23 mouse cellular contexts compared by ENCODE assay signal in genomic region chr13:11336958-11337357, GRCm38 (mm10).
"Had no signal": no experiment of that assay in that cellular context is flagged by ENCODE, and none has a peak within 500 bp of the region (broad histone marks: within the 10 kb centered on the region; RNA-seq: fewer than 3 reads in every experiment).

No protein-coding gene starts in this region.

- H3K27ac ChIP-seq: kidney, postnatal 0 days; layer of hippocampus, adult 2 months; limb, embryonic 12.5 days; limb, embryonic 15.5 days; liver, embryonic 14.5 days; macrophage; midbrain, embryonic 12.5 days; midbrain, embryonic 15.5 days; neural tube, embryonic 12.5 days; neural tube, embryonic 15.5 days; stomach, postnatal 0 days had no signal

- DNase-seq: kidney, postnatal 25 days; layer of hippocampus, adult 9-11 months; liver, postnatal 0 days; lung, embryonic 14.5 days; right cerebral cortex, adult 18-20 months; right cerebral cortex, postnatal 14 days; right cerebral cortex, postnatal 4 days; thymus, adult 2 months; thymus, postnatal 14 days; thymus, postnatal 4 days had no signal

- H3K4me1 ChIP-seq: midbrain, embryonic 12.5 days; neural tube, embryonic 12.5 days had no signal

- H3K9ac ChIP-seq: limb, embryonic 12.5 days; limb, embryonic 15.5 days; liver, embryonic 14.5 days; liver, postnatal 0 days; lung, embryonic 14.5 days; midbrain, embryonic 12.5 days; midbrain, embryonic 15.5 days; neural tube, embryonic 12.5 days; neural tube, embryonic 15.5 days had no signal

- H3K4me3 ChIP-seq: layer of hippocampus, adult 2 months; limb, embryonic 12.5 days; limb, embryonic 15.5 days; midbrain, embryonic 12.5 days; midbrain, embryonic 15.5 days; neural tube, embryonic 12.5 days; neural tube, embryonic 15.5 days had no signal

- H3K4me2 ChIP-seq: limb, embryonic 12.5 days; limb, embryonic 15.5 days; liver, embryonic 11.5 days; lung, embryonic 14.5 days; midbrain, embryonic 12.5 days; midbrain, embryonic 15.5 days; neural tube, embryonic 12.5 days; neural tube, embryonic 15.5 days had no signal

- ATAC-seq: liver, postnatal 0 days; lung, postnatal 0 days had no signal

- H3K27me3 ChIP-seq: limb, embryonic 12.5 days; limb, embryonic 15.5 days; midbrain, embryonic 12.5 days; midbrain, embryonic 15.5 days; neural tube, embryonic 12.5 days; neural tube, embryonic 15.5 days had no signal

- H3K9me3 ChIP-seq: limb, embryonic 12.5 days; limb, embryonic 15.5 days; midbrain, embryonic 12.5 days; midbrain, embryonic 15.5 days; neural tube, embryonic 12.5 days; neural tube, embryonic 15.5 days had no signal

- H3K36me3 ChIP-seq: limb, embryonic 12.5 days; limb, embryonic 15.5 days; midbrain, embryonic 12.5 days; midbrain, embryonic 15.5 days; neural tube, embryonic 12.5 days; neural tube, embryonic 15.5 days had no signal
